Mouse (Mus musculus) c-Kit-positive CD71-positive TER-119-positive erythroid progenitor cells, embryonic 14.5 days (primary cell): ENCODE measurements around the gene Atf7ip.
A peak's percentile ranks its signal among the peaks of the same experiment; 100 is the strongest.

Experiments
- DNase-seq: peaks from one replicate; pipeline ENCODE4 v3.0.0-alpha.2; 2013; ENCODE audit warnings: low spot score

Atf7ip gene

GRCm38 (mm10) chr6:136522658-136523057 is 16.7 kb downstream of the Atf7ip start:
- DNase-seq, result no peak

- DNase-seq, result no peak
Measured at GRCm38 (mm10) chr6:136524751-136525150, 18.8 kb downstream of the Atf7ip start.

- DNase-seq, result no peak
Measured at GRCm38 (mm10) chr6:136525567-136525966, 19.6 kb downstream of the Atf7ip start.

GRCm38 (mm10) chr6:136529156-136529555 is 23.2 kb downstream of the Atf7ip start:
- no peak for DNase-seq

- DNase-seq, result no peak
Measured at GRCm38 (mm10) chr6:136531792-136532230, 25.8 kb downstream of the Atf7ip start.

- peak; percentile 73 for DNase-seq
Measured at GRCm38 (mm10) chr6:136532535-136533291, 26.7 kb downstream of the Atf7ip start.

GRCm38 (mm10) chr6:136533804-136534203 is 27.8 kb downstream of the Atf7ip start:
- DNase-seq, result no peak

- no peak for DNase-seq
Measured at GRCm38 (mm10) chr6:136534444-136534843, 28.5 kb downstream of the Atf7ip start.

- no peak for DNase-seq
Measured at GRCm38 (mm10) chr6:136535176-136535575, 29.2 kb downstream of the Atf7ip start.

- DNase-seq, result no peak
Measured at GRCm38 (mm10) chr6:136536121-136536520, 30.2 kb downstream of the Atf7ip start.

- DNase-seq, result no peak
Measured at GRCm38 (mm10) chr6:136541350-136541749, 35.4 kb downstream of the Atf7ip start.

- no peak for DNase-seq
Measured at GRCm38 (mm10) chr6:136542105-136542504, 36.1 kb downstream of the Atf7ip start.

GRCm38 (mm10) chr6:136543164-136543563 is 37.2 kb downstream of the Atf7ip start:
- DNase-seq, result no peak

- DNase-seq, result no peak
Measured at GRCm38 (mm10) chr6:136545284-136545870, 39.4 kb downstream of the Atf7ip start.

- no peak for DNase-seq
Measured at GRCm38 (mm10) chr6:136546286-136546685, 40.3 kb downstream of the Atf7ip start.

- no peak for DNase-seq
Measured at GRCm38 (mm10) chr6:136546987-136547386, 41.0 kb downstream of the Atf7ip start.

- no peak for DNase-seq
Measured at GRCm38 (mm10) chr6:136548041-136548770, 42.2 kb downstream of the Atf7ip start.

GRCm38 (mm10) chr6:136548796-136549195 is 42.8 kb downstream of the Atf7ip start:
- no peak for DNase-seq

GRCm38 (mm10) chr6:136549606-136550005 is 43.6 kb downstream of the Atf7ip start:
- no peak for DNase-seq

- peak; percentile 75 for DNase-seq
Measured at GRCm38 (mm10) chr6:136550596-136551304, 44.8 kb downstream of the Atf7ip start.

- no peak for DNase-seq
Measured at GRCm38 (mm10) chr6:136551550-136552109, 45.7 kb downstream of the Atf7ip start.

GRCm38 (mm10) chr6:136553156-136553555 is 47.2 kb downstream of the Atf7ip start:
- no peak for DNase-seq
